Mouse (Mus musculus) right cerebral cortex, adult 18-20 months (tissue): ENCODE results near the gene Tmem150b.
A peak's percentile ranks its signal among the peaks of the same experiment; 100 is the strongest.

Experiments
- DNase-seq: peaks from one replicate; pipeline ENCODE4 v3.0.0; 2022; ENCODE audit warnings: mixed read lengths

Tmem150b gene

DNA sequence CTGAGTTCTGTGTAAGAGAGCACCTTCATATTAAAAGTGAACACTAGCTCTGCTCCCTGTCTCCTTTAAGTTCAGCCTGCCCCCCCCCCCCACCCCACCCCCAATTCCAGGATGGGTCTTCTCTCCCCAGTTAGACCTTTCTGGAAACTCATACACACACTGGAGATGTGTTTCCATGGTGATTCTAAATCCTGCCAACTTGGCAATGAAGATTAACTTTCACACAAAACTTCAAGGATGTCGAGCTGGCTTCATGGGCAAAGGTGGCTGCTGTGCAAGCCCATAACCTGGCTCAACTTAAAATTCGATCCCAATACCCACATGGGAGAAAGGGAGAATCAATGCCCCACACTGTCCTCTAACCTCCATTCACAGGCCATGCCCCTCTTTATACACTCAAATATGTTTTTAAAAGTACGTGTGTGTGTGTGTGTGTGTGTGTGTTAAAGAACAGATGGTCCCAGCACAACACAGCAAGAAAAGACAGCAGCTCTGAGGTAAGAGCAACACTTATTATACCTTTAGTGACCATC lies 65.1 kb downstream of the Tmem150b start:
- no peak for DNase-seq

DNA sequence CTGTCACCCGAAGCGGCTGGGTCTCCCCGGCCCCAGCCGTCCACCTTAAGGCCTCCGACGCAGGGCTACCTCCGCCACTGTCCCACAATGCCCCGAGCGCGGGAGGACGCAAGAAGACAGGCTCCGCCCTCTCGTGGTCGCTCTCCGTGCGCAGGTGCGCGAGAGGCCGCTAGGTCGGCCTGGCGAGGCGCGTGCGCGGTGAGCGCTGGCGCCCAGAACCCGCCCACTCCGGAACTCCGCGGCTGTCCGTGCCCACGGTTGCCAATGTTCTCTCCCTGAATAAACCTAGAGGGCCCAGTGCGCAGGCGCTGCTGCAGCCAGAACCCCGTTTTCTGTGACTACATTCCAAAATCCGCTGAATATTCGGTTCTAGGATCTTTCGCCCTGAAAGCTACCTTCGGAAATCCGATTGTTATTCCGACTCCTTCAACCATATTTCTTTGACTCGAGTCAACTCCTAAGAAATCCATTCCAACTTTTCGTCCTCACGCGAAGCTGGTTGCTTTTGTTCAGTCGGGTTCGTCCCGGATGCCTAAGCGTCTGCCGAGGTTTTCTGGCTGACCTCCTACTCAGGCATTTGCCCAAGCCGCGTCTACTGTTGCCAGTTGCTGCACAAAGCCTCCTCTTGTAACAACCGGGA lies 66.0 kb downstream of the Tmem150b start, which contains the start of gene Ppp6r1:
Gene Ppp6r1, minus strand, starts transcription at position 108 of the 640 bp plus-strand sequence.
- peak; percentile 99 for DNase-seq

DNA sequence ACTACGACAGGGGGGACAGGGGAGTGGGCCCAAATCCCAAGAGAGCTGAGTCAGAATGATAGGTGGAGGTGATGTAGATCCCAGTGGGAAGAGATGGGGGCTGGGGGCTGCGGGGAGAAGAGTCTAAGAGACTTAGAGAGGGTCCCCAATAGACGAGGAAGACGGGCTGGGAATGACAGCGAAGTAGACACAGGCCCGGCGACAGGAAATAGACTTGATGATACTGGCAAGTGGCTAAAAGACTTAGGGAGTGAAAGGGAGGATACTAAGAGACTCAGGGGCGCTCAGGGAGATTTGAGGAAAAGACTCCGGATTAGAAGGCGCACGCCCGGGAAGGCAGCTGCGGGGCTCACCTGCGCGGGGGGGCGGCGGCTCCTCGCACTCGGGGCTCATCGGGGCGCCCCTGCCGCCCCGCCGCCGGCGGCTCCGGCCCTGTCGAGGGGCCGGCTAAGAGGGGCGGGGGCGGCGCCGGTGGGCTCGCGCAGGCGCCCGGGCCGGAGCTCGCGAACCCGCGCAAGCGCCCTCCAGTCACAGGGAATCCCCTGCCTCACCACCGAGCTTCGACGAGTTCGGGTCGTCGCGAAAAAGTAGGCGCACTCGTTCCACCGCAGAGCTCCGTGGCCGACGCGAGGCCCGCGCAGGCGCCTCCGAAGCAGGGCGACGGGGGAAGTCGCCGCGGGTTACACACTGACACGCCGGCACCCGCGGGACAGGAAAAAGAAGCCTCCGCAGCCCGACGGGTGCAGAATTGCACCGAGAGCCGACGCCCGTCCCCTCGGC lies 66.7 kb downstream of the Tmem150b start:
- peak; percentile 41 for DNase-seq

DNA sequence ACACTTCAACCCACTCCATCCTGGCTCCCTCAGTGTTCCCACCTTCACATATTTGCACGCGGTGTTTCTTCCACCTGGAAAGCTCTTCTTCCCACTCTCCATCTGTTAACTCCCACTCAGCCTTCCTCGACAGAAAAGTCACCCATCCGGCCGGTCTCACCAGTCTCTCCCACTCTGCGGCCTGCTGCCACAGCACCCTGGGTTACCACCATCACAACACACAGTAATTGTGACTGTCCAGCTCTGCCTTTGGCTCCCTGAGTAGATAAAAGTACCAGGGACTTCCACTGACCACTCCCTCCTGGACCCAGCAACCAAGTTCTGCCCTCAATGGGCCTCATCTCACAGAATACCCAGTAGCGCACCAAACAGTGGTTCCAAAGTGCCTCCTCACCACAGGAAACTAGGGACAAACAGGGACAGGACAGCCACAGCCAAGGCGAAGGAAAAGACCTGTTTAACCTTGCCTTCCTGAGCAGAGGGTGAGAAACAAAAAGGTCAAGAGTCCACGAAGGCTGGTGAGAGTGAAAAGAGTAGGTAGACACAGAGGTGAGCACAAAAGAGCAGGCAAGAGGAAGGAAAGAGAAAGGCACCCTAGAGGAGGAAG lies 67.4 kb downstream of the Tmem150b start:
- DNase-seq, result peak; percentile 70
